Mouse (Mus musculus) brain, embryonic 14.5 days (tissue): ENCODE measurements around the gene Ttll11.

Experiments used
- CTCF ChIP-seq: fragments of 200-500 bp; IDR thresholded peaks from 2 replicates; pipeline ENCODE4 v1.5.1; 2012; ENCODE audit warnings: inconsistent platforms, mild to moderate bottlenecking, moderate library complexity, borderline replicate concordance; ENCODE audit not compliant: insufficient read depth, insufficient read length; ENCODE audit errors: extremely low read depth
- POLR2A ChIP-seq: fragments of 200-500 bp; IDR thresholded peaks from 2 replicates; pipeline ENCODE4 v1.6.1; 2012; ENCODE audit warnings: mild to moderate bottlenecking, inconsistent platforms, borderline replicate concordance; ENCODE audit not compliant: poor library complexity, insufficient read depth, insufficient read length, severe bottlenecking; ENCODE audit errors: extremely low read depth

GRCm38 (mm10) chr2:35834198-35834913 is 145.4 kb downstream of the Ttll11 start:
- TF ChIP-seq CTCF, result no peak
- no peak for TF ChIP-seq POLR2A
